Mouse (Mus musculus): ENCODE measurements around the gene Arhgap40. TPM values are rescaled to one million over a fixed set of nuclear protein-coding genes. Genes with fewer than 3 reads are reported as not detected.
A peak's percentile ranks its signal among the peaks of the same experiment; 100 is the strongest.

The Arhgap40 gene
- total RNA-seq (2021): not detected
- long read RNA-seq, experiment 1: 0 reads
- long read RNA-seq, experiment 2: 0 reads

DNA sequence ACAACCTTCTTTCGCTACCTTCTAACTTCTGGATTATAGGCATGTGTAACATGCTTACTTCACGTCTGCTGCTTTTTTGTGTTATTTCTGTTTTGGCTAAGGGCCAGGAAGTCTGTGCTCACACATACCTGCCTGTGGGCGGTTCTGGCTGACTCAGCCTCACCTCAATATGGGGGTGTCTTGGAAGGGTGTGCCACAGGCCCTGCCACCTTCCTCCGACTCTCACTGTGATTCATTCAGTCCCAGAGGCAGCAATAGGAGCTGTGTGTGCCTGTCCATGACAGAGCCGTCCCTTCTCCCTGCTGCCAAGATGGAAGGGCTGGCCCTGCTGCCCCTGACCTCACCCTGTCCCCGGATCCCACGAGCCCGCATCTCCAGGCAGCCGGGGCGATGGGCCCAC lies at the start of gene Arhgap40:
Gene Arhgap40, plus strand, starts transcription at position 269 of the 400 bp plus-strand sequence.
- no peak for DNase-seq (ENCODE audit: low spot score in 2 of 2)

DNA sequence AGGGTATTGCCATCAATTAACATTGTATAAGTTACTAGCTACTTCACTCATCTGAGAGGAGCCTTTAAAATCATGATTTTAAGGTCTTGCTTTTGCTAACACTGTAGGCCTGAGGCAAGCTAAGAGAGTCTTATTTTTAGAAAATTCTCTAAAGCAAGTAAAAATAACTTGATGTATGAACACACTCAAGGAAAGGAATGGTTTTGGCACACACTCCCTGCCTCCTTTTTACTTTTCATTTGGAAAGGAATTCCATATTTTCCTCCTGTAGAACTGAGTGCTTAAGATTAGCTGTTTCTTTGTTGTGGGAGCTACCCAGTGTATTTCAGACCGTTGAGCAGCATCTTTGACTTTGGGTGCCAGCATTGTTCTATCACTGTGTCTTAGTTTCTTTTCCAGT lies 38.4 kb upstream of the Arhgap40 start:
- no peak for DNase-seq (ENCODE audit: low spot score in 2 of 2)

DNA sequence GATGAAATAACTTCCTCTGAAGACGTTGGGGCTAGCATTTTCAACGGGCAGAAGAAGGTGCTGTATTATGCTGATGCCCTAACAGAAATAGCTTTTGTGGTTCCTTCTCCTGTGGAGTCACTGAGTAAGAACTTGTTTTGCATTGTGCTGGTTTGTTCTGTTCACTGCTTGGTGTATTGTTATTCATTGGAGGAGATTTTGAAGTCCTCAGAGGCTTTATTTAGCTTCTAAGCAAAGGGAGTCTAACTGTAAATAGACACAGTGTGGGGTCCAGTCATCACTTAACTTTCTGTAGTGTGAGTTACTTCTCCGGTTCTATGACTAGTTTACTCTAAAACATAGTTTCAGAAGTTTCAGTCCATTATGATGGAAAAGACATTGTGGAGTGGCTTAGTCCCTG lies 35.0 kb upstream of the Arhgap40 start:
- DNase-seq (ENCODE audit: low spot score in 2 of 2): no peak

DNA sequence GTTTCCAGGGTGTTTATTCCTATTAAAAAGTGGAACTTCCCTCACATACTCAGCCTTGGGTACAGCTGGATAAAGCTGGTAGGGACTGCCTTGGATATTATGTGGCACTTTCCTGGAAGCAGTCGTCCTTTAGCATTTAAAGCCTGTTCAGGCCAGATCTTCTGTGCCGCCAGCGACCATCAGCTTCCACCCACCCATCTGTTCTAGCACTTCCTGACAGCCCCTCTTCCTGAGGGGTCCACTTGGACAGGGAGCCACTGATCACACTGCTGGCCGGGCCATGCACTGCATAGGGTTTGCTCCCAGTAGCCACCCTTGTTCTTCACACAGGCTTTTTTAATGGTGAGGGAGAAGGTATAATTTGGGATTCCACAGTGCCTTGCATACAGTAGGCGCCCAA lies 14.1 kb upstream of the Arhgap40 start:
- DNase-seq (ENCODE audit: low spot score in 2 of 2): no peak

DNA sequence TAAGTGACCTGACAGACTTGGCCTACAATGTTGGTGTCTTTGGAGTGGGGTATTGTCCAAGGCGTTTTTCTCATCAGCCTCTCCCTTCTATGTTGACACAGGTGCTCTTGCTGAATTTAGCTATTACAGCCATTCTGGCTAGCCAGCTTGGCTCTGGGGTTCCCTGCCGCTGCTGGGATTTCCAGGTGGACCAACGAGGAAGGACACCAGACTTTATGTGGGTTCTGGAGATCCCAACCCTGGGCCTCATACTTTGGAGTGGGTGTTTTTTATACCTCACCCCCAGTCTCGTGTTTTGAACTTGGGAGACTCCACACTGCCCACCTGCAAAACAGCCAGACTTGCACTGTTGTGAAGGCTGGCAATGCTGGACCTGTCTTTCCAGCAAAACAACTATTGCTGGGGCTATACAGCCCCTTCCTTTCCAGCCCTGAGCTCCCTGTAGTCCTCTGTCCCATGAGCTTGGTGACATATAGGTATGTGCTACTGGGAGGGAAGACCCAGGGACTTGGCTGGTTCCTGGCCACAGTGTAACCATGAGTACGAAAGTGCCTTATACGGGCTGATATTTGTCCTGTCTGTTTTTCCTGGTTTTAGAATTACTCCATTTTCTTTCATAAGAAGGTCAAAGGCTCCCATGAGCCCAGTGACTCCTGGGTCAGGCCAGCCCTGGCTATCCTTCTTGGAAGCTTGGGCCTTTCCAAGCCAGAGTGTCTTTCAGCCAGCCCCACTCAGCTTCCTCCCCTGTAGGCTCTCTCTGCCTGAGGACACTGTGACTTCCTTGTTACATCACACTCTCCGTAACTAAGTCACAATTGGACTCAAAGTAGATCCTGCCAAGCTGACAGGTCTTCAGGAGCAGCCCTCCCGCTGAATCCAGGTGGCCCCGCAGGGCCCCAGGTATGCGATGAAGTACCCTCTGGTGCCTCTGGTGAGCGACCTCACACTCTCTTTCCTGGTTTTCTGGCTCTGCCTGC lies 10.5 kb upstream of the Arhgap40 start, which contains the start of gene Adig:
Gene Adig, plus strand, starts transcription at position 777 of the 977 bp plus-strand sequence.
- no peak for DNase-seq (ENCODE audit: low spot score in 2 of 2)

DNA sequence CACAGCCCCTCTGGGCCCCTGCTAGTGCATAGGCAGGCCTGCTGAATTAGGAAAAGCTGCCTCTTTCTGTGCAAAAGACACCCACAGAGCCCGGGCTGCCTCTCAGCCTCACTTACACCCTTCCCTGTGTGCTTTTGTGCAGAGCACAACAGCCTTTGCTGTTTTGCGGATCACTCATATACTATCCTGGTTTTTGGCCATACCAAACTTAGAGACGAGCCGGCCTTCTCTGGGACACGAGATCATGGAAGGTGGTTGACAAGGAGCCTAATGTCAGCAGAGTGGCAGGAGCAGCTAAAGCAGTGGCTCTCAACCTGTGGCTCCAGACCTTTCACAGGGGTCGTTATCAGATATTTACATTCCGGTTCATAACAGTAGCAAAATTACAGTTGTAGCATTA lies 9.4 kb upstream of the Arhgap40 start:
- DNase-seq (ENCODE audit: low spot score in 2 of 2): no peak

DNA sequence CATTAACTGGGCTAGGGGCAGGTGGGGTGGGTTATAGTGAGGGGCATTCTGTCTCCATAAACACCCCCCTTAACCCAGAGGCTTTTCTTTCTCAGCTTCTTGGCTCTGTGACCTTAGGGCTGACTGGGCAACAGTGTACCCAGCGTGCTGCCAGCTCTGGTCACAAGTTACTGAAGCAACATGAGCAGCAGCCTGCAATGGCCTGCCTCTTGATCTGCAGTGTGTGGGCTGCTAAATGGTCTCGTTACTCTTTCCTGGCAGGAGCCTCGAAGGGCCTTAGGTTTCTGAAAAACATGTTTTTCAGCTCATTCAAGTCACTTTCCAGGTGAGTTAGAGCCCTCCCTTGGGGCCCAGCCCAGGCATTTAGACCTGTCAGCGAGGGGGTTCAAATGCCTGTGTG lies 8.9 kb upstream of the Arhgap40 start:
- DNase-seq (ENCODE audit: low spot score in 2 of 2): no peak

DNA sequence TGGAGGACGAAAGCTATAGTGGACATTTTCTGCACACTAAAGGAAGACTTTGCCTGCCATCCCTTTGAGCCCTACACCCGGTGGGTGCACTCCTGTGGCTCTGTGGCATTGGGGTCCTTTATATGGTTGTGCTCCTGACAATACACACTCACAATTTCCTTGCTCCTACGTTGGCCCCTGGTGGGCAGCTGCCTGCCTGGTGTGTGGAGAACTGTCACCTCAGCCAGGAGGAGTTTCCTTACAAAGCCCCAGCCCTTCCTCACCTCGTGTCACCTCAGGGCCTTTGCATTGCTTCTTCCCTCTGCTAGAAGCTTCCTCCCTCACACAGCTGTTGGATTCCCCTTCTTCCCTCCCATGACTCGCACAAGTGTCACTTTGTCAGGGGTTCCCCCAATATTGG lies 6.1 kb upstream of the Arhgap40 start:
- DNase-seq (ENCODE audit: low spot score in 2 of 2): no peak

DNA sequence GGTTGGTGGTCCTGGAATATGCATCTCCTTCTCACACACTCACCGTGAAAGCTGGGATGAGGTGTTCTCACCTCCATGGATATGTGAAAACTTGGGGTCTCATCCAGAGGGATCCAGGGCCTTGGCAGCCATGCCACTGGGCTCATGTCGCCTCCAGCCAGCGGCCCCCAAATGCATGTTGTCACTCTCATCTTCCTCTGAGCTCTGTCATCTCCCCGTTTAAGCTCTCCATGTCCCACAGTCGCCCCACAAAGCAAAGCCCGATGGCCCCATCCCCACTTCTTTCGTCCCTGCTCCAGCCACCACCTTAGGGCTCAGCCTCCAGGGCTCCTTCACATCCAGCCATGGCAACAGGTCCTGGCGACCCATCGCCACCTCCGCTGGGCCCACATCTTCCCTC lies 5.5 kb upstream of the Arhgap40 start:
- DNase-seq (ENCODE audit: low spot score in 2 of 2): peak in 1 of 2 experiments; percentile 1

DNA sequence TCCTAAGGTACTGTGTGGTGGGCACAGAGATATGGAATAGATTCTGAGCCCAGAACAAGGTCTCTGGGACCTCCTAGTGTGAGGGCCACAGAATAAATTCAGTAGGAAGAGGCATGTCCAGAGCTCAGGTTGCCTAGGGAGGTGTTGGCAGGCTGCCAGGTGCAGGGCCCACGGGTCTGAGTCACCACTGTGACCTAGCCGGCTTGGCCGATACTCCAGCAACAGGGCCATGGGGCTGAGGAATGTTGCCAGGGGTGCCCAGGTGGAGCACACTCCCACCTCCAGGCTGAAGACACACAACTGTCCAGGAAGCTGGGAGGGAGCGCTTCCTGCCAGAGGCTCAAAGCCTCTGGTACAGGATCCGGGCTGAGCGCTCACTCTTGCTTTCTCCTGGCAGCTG lies 1.9 kb upstream of the Arhgap40 start:
- DNase-seq (ENCODE audit: low spot score in 2 of 2): peak in 1 of 2 experiments; percentile 50

DNA sequence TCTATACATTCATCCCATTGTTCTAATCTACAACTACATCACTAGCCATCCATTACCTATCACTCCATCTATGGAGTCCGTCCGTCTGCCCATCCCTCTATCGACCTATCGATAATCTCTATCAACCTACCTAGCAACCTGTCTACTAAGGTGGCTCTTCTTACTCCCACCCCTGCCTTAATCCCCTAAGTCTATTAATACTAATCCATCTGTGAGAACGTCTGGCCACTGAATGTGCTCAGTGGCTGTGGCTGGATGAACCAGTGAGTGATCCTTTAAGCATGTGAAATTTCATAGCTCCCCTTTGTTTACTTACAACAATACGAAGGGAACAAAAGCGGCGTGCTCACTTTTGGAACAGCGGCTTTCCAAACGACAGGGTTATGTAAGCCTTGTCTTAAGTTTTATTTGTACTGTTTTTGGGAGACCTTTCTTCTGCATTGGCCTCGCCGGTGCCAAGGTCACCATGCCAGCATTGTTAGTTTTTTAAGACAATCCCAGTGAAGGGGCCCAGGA lies 1.3 kb downstream of the Arhgap40 start:
- DNase-seq (ENCODE audit: low spot score in 2 of 2): no peak

DNA sequence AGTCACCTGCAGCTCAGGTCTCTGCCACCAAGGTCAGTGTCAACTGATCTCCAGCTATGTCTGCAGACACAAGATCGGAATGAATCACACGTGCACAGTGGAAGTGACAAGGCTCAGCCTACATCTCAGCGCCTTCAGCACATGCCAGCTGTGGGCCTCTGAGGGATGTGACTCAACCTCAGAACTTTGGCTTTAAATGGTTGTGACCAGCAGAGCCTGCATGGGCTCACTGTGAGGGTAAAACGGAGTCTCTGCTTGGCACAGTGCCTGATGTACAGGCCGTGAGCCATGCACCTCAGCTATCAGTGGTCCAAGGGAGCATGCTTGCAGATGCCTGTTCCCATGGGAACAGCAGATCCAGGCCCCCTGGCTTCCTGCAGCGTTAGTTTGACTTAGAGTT lies 6.0 kb downstream of the Arhgap40 start:
- no peak for DNase-seq (ENCODE audit: low spot score in 2 of 2)

DNA sequence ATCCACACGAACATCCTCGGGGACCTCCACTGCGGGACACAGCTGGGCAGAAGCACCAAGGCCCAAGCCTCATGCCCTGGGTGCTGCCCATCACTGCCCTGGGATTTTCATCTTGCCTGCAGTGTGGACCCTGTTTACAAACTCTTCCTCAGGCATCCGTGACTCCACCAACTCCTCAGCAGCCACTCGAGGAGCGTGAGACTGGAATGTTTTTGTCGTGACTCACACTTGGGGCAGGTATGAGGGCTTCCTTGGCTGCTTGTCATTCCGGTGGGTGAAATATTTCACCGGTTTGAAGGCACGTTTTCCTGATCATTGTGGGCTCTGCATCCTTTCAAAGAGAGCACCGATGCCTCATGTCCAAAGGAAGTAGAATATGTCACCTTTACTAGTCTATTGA lies 6.5 kb downstream of the Arhgap40 start:
- DNase-seq (ENCODE audit: low spot score in 2 of 2): no peak

DNA sequence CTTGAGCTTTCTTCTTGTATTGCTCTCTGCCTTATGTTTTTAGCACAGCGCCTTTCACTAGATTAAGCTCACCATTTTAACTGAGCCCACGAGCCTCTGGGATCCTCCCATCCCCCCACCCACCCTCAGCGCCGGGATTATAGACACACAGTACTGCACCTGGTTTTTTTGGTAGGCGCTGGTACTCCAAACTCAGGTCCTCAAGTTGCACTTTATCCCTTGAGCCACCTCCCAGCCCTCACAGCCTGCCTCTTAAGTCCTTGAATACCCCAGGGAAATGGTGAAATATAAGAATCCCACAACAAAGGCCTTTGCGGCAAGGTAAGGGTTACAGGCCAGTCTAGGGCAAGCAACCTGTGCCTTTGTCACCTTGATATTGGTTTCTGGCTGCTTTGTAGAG lies 7.2 kb downstream of the Arhgap40 start:
- DNase-seq (ENCODE audit: low spot score in 2 of 2): no peak

DNA sequence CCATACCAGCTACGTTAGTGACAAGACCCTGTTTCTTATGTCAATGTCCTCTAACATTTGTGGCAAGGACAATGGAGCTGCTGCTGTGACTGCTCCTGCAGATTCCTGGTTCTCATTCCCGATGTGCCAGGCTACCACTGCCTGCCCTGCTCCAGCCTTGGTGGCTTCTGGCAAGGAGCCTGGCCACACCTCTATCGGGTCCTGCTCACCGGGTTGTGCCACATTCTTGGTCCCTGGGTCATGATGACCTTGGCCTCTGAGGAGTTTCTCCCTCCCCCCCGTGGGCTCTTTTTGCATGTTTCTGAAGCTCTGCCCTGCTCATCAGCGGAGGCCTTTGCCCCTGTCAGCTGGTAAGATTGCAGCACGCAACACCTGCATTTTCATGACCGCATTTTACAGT lies 10.5 kb downstream of the Arhgap40 start:
- no peak for DNase-seq (ENCODE audit: low spot score in 2 of 2)

DNA sequence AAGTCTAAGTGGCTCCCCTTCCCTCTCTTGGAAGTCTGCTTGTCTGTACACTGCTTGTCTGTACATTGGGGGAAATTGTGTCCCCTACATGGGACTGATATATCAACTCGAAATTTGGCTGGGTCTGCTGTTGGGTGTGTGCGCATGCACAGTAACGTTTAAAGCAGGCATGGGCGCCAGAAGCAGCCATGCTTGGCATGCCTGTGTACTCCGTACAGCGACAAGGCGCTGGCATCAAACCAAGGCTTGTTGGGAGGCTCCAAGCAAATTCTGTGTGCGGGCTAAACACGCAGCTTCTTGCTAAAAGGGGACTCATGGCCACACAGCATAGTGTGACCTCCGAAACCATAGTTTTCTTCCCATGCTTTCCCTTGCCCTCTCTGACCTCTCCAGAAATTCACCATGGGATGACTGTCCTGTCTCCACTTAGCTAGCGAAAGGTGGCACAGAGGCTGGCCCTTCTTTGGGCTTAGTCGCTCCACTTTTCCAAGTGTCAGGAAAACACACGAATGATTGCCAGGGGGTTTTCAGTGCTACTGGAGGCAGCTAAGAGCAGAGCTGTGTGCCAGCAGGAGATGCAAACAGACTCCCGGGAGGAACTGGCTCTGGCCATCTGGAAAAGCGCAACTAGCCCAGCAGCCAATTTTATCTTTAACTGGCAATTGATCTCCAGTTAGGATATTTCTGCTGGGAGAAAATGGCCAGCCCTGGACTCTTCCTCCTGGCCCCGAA lies 11.7 kb downstream of the Arhgap40 start:
- DNase-seq (ENCODE audit: low spot score in 2 of 2): no peak

DNA sequence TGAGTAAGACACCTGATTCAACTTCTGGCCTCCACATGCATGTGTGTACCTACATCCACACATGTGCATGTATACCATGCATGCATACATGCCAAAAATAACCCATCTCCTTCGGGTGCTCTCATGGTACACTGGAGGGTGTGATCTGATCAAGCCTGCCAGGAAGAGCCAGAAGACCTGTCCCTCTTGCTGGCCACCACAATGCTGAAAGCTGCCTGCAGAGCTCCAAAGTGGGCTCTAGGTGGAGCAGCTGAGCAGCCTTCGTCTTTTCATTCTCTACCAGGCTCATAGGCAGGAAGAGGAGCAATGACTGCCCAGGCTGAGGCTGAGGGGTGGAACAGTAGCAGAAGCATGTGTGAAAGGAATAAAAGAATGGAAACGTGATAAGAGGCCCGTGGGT lies 21.5 kb downstream of the Arhgap40 start:
- no peak for DNase-seq (ENCODE audit: low spot score in 2 of 2)

DNA sequence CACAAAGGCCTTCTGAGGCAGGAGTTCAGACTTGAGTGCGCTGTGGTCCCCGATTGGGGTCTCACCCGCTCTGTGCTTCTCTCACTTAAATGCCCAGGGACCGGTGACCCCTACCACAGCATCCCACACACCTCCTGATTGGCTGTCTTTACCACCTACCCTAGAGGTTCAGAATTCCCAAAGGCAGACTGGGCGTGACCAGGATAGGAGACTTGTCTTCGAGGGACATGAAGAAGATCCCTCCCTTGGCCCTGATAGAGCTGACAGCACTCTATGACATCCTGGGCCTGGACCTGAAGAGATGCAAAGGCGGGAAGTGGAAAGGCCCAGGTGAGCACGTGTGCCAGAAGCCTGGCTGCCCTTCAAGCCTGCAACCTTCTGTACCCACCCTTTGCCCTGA lies 22.0 kb downstream of the Arhgap40 start:
- no peak for DNase-seq (ENCODE audit: low spot score in 2 of 2)

DNA sequence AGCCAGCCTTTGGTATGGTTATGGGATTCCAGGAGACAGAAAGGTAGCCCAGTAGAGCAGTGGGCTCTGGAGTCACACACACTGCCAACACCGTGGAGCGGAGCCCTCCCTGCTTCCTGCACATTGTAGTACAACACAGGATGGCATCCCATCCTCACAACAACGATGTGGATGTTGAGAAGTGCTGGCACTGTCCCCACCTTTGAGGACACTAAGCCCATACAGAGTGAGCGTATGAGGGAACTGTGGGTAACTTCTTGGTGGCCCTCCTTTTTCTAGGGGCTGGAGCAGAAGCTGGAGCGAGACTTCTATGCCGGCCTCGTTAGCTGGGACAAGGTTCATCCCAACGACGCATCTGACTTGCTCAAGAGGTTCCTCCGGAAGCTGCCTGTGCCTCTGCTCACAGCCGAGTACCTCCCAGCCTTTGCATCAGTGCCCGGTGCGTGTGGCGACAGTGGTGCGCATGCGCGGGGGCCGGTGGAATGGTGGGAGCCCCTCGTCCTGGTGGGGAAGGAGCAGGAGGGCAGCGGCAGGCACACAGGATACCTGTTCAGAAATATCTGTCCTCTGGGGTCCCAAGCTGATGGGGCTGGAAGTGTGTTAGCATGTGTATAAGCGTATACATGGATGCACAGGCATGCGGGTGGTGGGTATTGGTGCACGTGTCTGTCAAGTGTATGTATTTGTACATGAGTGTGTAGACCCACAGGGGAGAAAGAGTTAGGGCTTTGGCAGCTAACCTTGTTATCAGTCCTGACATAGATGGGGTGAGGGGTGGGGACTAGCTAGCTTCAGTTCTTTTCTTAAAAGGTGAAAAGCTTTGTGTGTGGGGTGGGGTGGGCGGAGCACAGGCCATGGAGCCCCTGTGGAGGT lies 27.1 kb downstream of the Arhgap40 start:
- no peak for DNase-seq (ENCODE audit: low spot score in 2 of 2)

DNA sequence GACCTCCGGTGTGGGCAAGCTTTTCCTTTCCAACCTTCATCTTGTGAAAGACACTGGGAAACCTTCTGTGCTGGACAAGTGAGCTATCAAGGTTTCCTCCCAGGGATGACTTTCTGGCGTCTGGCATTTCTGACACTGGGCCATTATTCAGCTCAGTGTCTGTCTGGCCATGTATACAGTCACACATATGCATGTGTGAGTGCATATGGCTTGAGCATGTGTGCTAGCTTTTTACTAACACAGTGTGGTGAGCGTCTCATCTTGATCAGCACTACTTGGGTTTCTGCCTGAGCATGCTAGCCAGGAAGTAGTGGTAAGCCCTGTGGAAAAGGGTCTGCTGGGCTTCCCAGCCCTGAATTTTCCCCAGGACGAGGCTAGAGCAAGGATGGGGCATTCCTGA lies 28.7 kb downstream of the Arhgap40 start:
- DNase-seq (ENCODE audit: low spot score in 2 of 2): no peak

DNA sequence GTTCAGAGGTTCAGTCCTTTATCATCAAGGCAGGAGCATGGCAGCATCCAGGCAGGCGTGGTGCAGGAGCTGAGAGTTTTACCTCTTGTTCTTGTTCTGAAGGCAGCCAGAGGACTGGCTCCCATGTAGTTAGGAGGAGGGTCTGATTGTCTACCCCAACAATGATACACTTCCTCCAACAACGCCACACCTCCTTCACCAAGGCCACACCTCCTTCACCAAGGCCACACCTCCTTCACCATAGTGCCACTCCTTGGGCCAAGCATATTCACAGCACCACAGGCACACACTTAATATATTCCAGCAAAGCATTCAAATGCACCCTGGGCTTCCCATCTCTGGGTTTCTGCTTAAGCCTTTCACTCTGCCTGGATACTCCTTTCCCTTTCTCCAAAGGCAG lies 32.7 kb downstream of the Arhgap40 start:
- DNase-seq (ENCODE audit: low spot score in 2 of 2): no peak

All from adrenal gland, postnatal 4 days (tissue).